Mouse (Mus musculus): ENCODE data around the gene Scarb1. TPM values are rescaled to one million over a fixed set of nuclear protein-coding genes. Genes with fewer than 3 reads are reported as not detected.
A peak's percentile ranks its signal among the peaks of the same experiment; 100 is the strongest.

The Scarb1 gene
- polyA plus RNA-seq, 1 experiment from 2014 or later = 104 TPM

DNA sequence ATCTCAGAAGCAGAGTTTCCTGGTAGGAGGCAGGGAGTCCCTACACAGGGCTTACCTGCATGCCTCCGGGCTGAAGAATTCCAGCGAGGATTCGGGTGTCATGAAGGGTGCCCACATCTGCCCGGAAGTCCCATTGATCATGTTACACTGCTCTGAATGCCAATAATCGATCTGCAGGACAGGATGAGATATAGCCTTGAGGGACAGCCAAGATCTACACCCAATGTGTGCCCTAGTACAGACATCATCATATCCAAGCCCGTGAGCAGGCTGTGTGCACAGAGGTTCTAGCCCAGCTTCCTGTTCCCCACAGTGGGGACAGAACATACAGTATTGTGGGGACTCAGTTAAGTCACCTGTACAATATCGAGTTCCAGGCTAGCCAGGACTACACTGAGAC is 43.7 kb downstream of the Scarb1 start:
- no peak overlapping the region for H3K9ac ChIP-seq (ENCODE audit: low read depth, low read length)
- H3K9me3 ChIP-seq (ENCODE audit: control insufficient read depth, low read length) = peaks cover 3% of the 10 kb centered on the region; the same call in 1 of the 2 replicates
- WGBS = 93% methylated on average over 7 of the region's 7 CpGs
- DNase-seq (ENCODE audit: low spot score) = no peak
- H3K4me1 ChIP-seq (replicated peaks; ENCODE audit: control insufficient read depth, insufficient read depth, low read length) = no peaks in the 10 kb centered on the region
- no peaks in the 10 kb centered on the region for H3K27me3 ChIP-seq (replicated peaks; ENCODE audit: control insufficient read depth, insufficient read depth, low read length)
- no peak for ATAC-seq (replicated peaks; ENCODE audit: low FRiP score)
- H3K4me3 ChIP-seq (ENCODE audit: low read depth, low read length) = no peak overlapping the region
- H3K4me2 ChIP-seq = no peak overlapping the region
- no peak overlapping the region for H3K27ac ChIP-seq (ENCODE audit: low read depth, low read length)
- peaks cover 59% of the 10 kb centered on the region for H3K36me3 ChIP-seq (ENCODE audit: control insufficient read depth, insufficient read depth, low read length)

DNA sequence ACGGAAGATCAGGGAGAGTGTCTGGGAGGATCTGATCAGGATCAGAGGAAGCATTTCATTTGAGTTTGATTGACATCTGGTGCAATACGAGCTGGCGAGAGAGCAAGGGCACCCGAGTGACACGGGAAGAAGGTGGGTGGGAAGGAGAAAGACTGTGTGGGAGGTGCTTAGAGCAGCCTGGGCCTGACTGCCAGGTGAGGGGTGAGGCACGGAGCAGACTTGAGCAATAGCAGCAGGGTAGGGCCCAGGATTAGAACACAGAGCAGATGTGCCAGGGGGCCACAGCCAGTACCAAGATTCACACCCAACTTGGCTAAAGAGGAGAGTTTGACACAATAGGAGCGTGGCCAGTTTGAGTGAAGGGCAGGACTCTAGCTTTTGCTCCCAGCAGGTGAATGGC is 47.9 kb downstream of the Scarb1 start:
- Histone ChIP-seq H3K27ac (ENCODE audit: low read depth, low read length) (no peak overlapping the region), H3K9ac (ENCODE audit: low read depth, low read length) (no peak overlapping the region), H3K4me2 (no peak overlapping the region), H3K9me3 (ENCODE audit: control insufficient read depth, low read length) (peaks cover 3% of the 10 kb centered on the region; the same call in 1 of the 2 replicates), H3K27me3 (replicated peaks; ENCODE audit: control insufficient read depth, insufficient read depth, low read length) (no peaks in the 10 kb centered on the region), H3K36me3 (ENCODE audit: control insufficient read depth, insufficient read depth, low read length) (peaks cover 49% of the 10 kb centered on the region), H3K4me1 (replicated peaks; ENCODE audit: control insufficient read depth, insufficient read depth, low read length) (no peaks in the 10 kb centered on the region), H3K4me3 (ENCODE audit: low read depth, low read length) (no peak overlapping the region)
- ATAC-seq (replicated peaks; ENCODE audit: low FRiP score) (no peak), DNase-seq (ENCODE audit: low spot score) (no peak)
- 70% methylated on average over 7 of the region's 7 CpGs for WGBS

DNA sequence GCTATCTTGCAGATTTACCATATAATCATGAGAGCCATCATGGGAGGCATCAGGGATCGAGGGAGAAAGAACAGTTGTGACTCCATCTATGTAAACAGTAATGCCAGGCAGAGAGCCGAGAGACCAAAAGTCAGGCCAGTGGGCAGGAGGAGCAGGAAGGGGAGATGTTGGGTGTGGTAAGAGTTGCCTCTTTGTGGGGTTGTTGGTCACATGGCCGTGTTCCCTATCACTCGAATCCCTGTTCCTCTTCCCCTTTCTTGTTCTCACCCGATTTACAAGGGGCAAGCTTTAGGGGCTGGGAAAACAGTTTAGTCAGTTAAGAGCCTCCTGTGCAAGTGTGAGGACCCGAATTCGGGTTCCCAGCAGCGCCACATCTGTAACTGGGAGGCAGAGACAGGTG is 49.0 kb downstream of the Scarb1 start:
- Histone ChIP-seq H3K27ac (ENCODE audit: low read depth, low read length) (no peak overlapping the region), H3K9ac (ENCODE audit: low read depth, low read length) (no peak overlapping the region), H3K4me3 (ENCODE audit: low read depth, low read length) (no peak overlapping the region), H3K4me2 (no peak overlapping the region), H3K27me3 (replicated peaks; ENCODE audit: control insufficient read depth, insufficient read depth, low read length) (no peaks in the 10 kb centered on the region), H3K36me3 (ENCODE audit: control insufficient read depth, insufficient read depth, low read length) (peaks cover 49% of the 10 kb centered on the region), H3K4me1 (replicated peaks; ENCODE audit: control insufficient read depth, insufficient read depth, low read length) (no peaks in the 10 kb centered on the region), H3K9me3 (ENCODE audit: control insufficient read depth, low read length) (peaks cover 3% of the 10 kb centered on the region; the same call in 1 of the 2 replicates)
- no peak for ATAC-seq (replicated peaks; ENCODE audit: low FRiP score)
- 67% methylated on average over 8 of the region's 8 CpGs for WGBS
- DNase-seq (ENCODE audit: low spot score) = no peak

DNA sequence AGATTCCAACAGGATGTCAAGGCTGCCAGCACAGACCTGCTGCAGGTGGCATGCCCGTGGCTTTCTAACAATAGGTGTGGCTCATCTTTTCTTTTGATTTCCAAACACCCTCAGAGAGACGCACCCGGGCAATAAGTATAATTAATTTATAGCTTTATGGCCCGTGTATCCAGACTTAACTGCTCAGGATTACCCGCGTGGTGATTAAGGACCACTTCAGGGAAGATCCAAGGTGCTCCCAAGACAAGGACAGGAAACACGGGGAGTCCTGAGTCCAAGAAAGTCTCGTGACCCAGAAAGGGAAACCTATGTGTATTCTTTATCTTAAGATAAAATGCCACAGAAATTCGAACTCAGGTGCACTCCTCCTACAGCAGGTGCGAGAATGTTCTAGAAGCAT is 49.5 kb downstream of the Scarb1 start:
- H3K27ac ChIP-seq (ENCODE audit: low read depth, low read length) = no peak overlapping the region
- H3K27me3 ChIP-seq (replicated peaks; ENCODE audit: control insufficient read depth, insufficient read depth, low read length) = no peaks in the 10 kb centered on the region
- ATAC-seq (replicated peaks; ENCODE audit: low FRiP score) = no peak
- H3K4me3 ChIP-seq (ENCODE audit: low read depth, low read length) = no peak overlapping the region
- H3K36me3 ChIP-seq (ENCODE audit: control insufficient read depth, insufficient read depth, low read length) = peaks cover 46% of the 10 kb centered on the region
- H3K9ac ChIP-seq (ENCODE audit: low read depth, low read length) = no peak overlapping the region
- H3K9me3 ChIP-seq (ENCODE audit: control insufficient read depth, low read length) = no peaks in the 10 kb centered on the region; the same call in 1 of the 2 replicates
- no peak overlapping the region for H3K4me2 ChIP-seq
- 86% methylated on average over 10 of the region's 10 CpGs for WGBS
- H3K4me1 ChIP-seq (replicated peaks; ENCODE audit: control insufficient read depth, insufficient read depth, low read length) = no peaks in the 10 kb centered on the region
- DNase-seq (ENCODE audit: low spot score) = no peak

DNA sequence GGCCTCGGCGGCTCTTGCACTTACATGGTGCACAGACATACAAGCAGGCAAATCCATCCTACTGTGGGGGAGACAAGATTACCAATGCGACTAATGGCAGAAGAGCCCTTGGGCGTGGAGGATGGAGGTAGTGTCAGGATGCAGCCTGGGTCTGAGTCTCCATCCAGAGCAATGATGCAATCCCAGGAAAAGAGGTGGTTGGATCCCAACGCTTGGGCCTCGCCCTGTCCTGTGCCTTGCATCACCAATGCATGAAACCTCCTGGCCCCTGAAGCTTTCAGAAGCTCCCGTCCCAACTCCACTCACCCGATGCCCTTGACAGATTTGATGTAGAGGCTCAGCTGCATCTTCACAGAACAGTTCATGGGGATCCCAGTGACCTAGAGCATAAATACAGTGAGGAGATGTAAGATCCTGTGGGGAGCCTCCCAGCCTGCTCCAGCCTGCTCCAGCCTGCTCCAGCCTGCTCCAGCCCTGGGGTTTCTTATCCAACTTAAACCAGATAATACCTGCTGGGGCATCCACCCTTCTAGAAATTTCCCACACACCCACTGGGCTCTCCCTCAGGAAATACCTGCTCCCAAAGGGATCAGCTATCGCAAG is 53.7 kb downstream of the Scarb1 start:
- Histone ChIP-seq H3K4me1 (replicated peaks; ENCODE audit: control insufficient read depth, insufficient read depth, low read length) (peaks cover 3% of the 10 kb centered on the region; the same call in 1 of the 2 replicates), H3K9ac (ENCODE audit: low read depth, low read length) (no peak overlapping the region), H3K4me2 (no peak overlapping the region), H3K27ac (ENCODE audit: low read depth, low read length) (no peak overlapping the region), H3K27me3 (replicated peaks; ENCODE audit: control insufficient read depth, insufficient read depth, low read length) (no peaks in the 10 kb centered on the region), H3K4me3 (ENCODE audit: low read depth, low read length) (no peak overlapping the region), H3K9me3 (ENCODE audit: control insufficient read depth, low read length) (no peaks in the 10 kb centered on the region), H3K36me3 (ENCODE audit: control insufficient read depth, insufficient read depth, low read length) (peaks cover 41% of the 10 kb centered on the region)
- ATAC-seq (replicated peaks; ENCODE audit: low FRiP score) (no peak), DNase-seq (ENCODE audit: low spot score) (no peak)
- WGBS = 91% methylated on average over 9 of the region's 9 CpGs

DNA sequence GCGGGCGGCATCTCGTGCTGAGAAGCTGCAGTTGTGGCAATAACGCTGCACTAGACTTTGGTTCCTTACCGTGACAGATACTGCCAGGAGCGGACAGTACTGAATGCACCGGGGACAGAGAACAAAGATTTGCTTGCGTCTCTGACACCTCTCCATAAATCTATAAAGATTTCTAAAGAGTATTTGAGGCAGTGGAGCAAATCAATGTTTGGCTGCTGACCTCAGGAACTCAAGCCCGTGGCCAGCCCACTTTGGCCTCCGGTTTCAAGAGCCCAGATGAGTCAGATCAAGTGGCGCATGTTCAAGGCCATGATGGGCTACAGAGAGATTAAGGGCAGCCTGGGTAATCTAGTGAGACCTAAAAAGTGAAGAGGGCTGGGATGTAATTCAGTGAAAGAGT is 54.8 kb downstream of the Scarb1 start:
- Histone ChIP-seq H3K4me3 (ENCODE audit: low read depth, low read length) (no peak overlapping the region), H3K4me2 (no peak overlapping the region), H3K27ac (ENCODE audit: low read depth, low read length) (no peak overlapping the region), H3K27me3 (replicated peaks; ENCODE audit: control insufficient read depth, insufficient read depth, low read length) (no peaks in the 10 kb centered on the region), H3K4me1 (replicated peaks; ENCODE audit: control insufficient read depth, insufficient read depth, low read length) (peaks cover 3% of the 10 kb centered on the region; the same call in 1 of the 2 replicates), H3K9me3 (ENCODE audit: control insufficient read depth, low read length) (no peaks in the 10 kb centered on the region), H3K36me3 (ENCODE audit: control insufficient read depth, insufficient read depth, low read length) (peaks cover 31% of the 10 kb centered on the region), H3K9ac (ENCODE audit: low read depth, low read length) (no peak overlapping the region)
- ATAC-seq (replicated peaks; ENCODE audit: low FRiP score) (no peak), DNase-seq (ENCODE audit: low spot score) (no peak)
- 88% methylated on average over 11 of the region's 11 CpGs for WGBS

DNA sequence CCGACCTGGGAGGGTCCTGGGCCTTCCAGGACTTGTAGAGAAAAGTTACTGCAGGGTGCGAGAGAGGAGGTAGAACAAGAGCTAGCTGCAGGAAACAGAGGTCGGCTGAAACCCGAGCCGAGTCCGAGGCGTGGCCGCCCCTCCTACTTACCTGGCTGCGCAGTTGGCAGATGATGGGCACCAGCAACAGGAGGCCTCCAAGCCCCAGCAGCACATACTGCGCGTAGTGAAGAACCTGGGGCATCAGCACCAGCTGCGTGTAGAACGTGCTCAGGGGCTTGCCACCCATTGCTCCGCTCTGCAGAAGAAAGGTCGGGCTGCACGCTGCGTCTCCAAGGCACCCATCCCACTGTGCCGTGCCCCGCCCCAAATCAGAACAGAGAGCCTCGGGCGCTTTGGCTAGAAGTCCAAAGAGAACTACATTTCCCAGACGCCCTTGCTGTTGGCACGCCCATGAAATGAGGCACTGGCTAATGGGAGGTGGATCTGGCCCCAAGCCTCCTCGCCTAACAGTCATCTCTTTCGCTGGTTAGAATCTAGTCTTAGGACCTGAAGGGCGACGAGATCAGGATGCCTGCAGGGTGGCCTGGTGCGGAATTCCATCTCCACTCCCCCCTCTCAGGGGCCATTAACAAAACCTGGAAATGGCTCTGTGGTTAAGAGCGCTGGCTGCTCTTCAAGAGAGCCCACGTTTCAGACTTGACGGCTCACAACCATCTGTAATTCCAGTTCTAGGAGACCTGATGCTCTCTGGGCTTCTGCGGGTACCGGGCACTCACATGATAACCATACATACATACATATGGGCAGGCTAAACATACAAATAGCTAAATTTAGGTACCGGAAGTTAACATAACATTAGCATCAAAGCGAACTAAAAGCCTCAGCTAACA is 56.9 kb downstream of the Scarb1 start:
- Histone ChIP-seq H3K9ac (ENCODE audit: low read depth, low read length) (no peak overlapping the region), H3K36me3 (ENCODE audit: control insufficient read depth, insufficient read depth, low read length) (peaks cover 29% of the 10 kb centered on the region), H3K27ac (ENCODE audit: low read depth, low read length) (no peak overlapping the region), H3K4me3 (ENCODE audit: low read depth, low read length) (peak overlapping the region; percentile 18; the same call in 1 of the 2 replicates), H3K4me1 (replicated peaks; ENCODE audit: control insufficient read depth, insufficient read depth, low read length) (peaks cover 5% of the 10 kb centered on the region; the same call in 1 of the 2 replicates), H3K27me3 (replicated peaks; ENCODE audit: control insufficient read depth, insufficient read depth, low read length) (no peaks in the 10 kb centered on the region), H3K4me2 (peak overlapping the region; percentile 40), H3K9me3 (ENCODE audit: control insufficient read depth, low read length) (no peaks in the 10 kb centered on the region)
- 51% methylated on average over 35 of the region's 35 CpGs for WGBS
- DNase-seq (ENCODE audit: low spot score) (peak; percentile 49), ATAC-seq (replicated peaks; ENCODE audit: low FRiP score) (0 out of 2 replicates have a peak, but pooled peaks have one; percentile 24)

DNA sequence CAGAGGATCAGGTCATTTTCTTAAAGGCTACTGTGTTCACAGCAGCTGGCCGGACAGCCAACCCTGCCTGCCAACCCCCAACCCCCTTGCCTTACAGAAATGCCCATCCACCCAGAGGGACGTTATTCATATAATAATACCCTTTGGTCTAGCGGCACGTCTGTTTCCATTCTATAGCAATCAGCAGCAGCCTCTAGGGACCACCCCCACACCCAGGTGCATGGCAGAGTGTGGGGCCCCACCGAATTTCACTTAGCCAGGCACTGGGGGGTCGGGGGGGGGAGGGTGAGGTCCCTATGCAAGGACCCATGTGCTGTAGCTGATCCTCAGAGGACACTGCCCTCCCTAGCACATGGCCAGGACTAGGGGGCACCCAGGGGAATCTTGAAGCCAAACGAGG is 61.7 kb downstream of the Scarb1 start:
- Histone ChIP-seq H3K4me1 (replicated peaks; ENCODE audit: control insufficient read depth, insufficient read depth, low read length) (peaks cover 5% of the 10 kb centered on the region; the same call in 1 of the 2 replicates), H3K27me3 (replicated peaks; ENCODE audit: control insufficient read depth, insufficient read depth, low read length) (no peaks in the 10 kb centered on the region), H3K4me2 (no peak overlapping the region), H3K27ac (ENCODE audit: low read depth, low read length) (no peak overlapping the region), H3K9me3 (ENCODE audit: control insufficient read depth, low read length) (no peaks in the 10 kb centered on the region), H3K9ac (ENCODE audit: low read depth, low read length) (no peak overlapping the region), H3K36me3 (ENCODE audit: control insufficient read depth, insufficient read depth, low read length) (peaks cover 15% of the 10 kb centered on the region; the same call in 1 of the 2 replicates), H3K4me3 (ENCODE audit: low read depth, low read length) (no peak overlapping the region)
- ATAC-seq (replicated peaks; ENCODE audit: low FRiP score) (no peak), DNase-seq (ENCODE audit: low spot score) (no peak)
- 74% methylated on average over 7 of the region's 7 CpGs for WGBS

All from liver, embryonic 11.5 days (tissue).